Mouse (Mus musculus) embryonic fibroblast, embryonic 13.5 days (primary cell): Measurements from ENCODE around the gene Haao.

Experiments used
- CTCF ChIP-seq: IDR thresholded peaks from 2 replicates; pipeline ENCODE4 v1.5.1; 2011; ENCODE audit warnings: mild to moderate bottlenecking, control low read depth, low read length, moderate library complexity, borderline replicate concordance; ENCODE audit not compliant: insufficient read depth
- POLR2A ChIP-seq: IDR thresholded peaks from 2 replicates; pipeline ENCODE4 v1.6.1; 2011; ENCODE audit warnings: low read depth, mild to moderate bottlenecking, control low read depth, low read length, moderate library complexity

DNA sequence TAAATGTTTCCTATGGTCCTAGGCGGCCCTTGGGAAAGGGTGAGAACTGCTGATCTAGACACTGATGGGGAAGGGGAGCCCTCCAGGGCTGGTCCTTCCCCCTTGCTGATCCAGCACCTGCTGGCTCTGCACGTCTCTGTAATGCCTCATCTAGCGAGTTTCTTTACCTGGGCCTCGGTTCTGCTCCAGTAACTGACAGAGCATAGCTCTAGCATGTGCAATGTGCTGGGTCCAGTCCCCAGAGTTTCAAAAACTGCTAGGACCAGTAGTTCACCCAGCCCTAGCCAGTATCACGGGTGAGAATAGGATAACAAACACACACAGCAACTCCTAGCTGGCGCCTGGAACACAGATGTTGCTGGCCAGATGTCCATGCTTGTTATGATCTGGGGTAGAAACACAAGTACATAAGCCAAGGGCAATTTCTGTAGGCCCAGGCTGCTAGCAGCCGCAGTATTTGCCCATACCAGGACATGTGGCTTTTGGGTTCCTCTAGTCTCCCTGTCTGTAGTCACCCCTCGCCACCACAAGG lies 10.0 kb downstream of the Haao start:
- TF ChIP-seq CTCF = no peak
- no peak for TF ChIP-seq POLR2A
